Mouse (Mus musculus) kidney, embryonic 14.5 days (tissue): ENCODE data around the gene Cd207. TPM values are rescaled to one million over a fixed set of nuclear protein-coding genes. Genes with fewer than 3 reads are reported as not detected.

Source experiments
- ATAC-seq: fragments of 200-750 bp; cut with Nextera tagmentation; 2 replicates; pipeline ENCODE4 v1.8.0; 2017; ENCODE audit warnings: moderate number of reproducible peaks, mild to moderate bottlenecking, moderate TSS enrichment, moderate library complexity; ENCODE audit not compliant: low FRiP score, low TSS enrichment
- H3K27ac ChIP-seq: fragments of 300-500 bp; sonication (generic); 2 replicates; pipeline ENCODE4 v1.5.1; 2014; ENCODE audit warnings: low read depth, mild to moderate bottlenecking, low read length, moderate library complexity, mixed read lengths
- H3K27me3 ChIP-seq: fragments of 300-500 bp; sonication (generic); 2 replicates; pipeline ENCODE4 v1.6.1; 2014; ENCODE audit warnings: mild to moderate bottlenecking, low read length; ENCODE audit not compliant: control insufficient read depth, insufficient read depth
- H3K36me3 ChIP-seq: fragments of 300-500 bp; sonication (generic); 2 replicates; pipeline ENCODE4 v1.6.1; 2014; ENCODE audit warnings: low read length, mixed read lengths; ENCODE audit not compliant: control insufficient read depth, insufficient read depth
- H3K4me1 ChIP-seq: fragments of 300-500 bp; sonication (generic); 2 replicates; pipeline ENCODE4 v1.6.1; 2014; ENCODE audit warnings: low read length, mixed read lengths; ENCODE audit not compliant: control insufficient read depth, insufficient read depth
- H3K4me2 ChIP-seq: fragments of 300-500 bp; sonication (generic); replicated peaks from 2 replicates; pipeline ENCODE4 v1.6.1; 2014; ENCODE audit warnings: low read depth, mild to moderate bottlenecking, low read length
- H3K4me3 ChIP-seq: fragments of 300-500 bp; sonication (generic); 2 replicates; pipeline ENCODE4 v1.5.1; 2014; ENCODE audit warnings: mild to moderate bottlenecking, low read length
- H3K9ac ChIP-seq: fragments of 300-500 bp; sonication (generic); 2 replicates; pipeline ENCODE4 v1.6.1; 2014; ENCODE audit warnings: low read depth, mild to moderate bottlenecking, low read length, moderate library complexity
- H3K9me3 ChIP-seq: fragments of 300-500 bp; sonication (generic); 2 replicates; pipeline ENCODE4 v1.6.1; 2016; ENCODE audit warnings: low read length; ENCODE audit not compliant: control insufficient read depth
- WGBS: fragments of 180-500 bp; shearing (Covaris S2); extraction: QIAGEN DNeasy Blood & Tissue Kit; methylation state at CpG from one replicate; pipeline ENCODE4 v1.1.7; 2014; 5-methylcytosine and 5-hydroxymethylcytosine counted together
- polyA plus RNA-seq: library from polyadenylated mRNA; unstranded; fragments of >200 nt; fragmentation: Nextera tagmentation; extraction: Ambion mirVana; gene quantifications from 2 replicates; pipeline ENCODE4 v1.2.1, GENCODE M21; 2014

Cd207 gene
- not detected in 2 replicates for polyA plus RNA-seq

DNA sequence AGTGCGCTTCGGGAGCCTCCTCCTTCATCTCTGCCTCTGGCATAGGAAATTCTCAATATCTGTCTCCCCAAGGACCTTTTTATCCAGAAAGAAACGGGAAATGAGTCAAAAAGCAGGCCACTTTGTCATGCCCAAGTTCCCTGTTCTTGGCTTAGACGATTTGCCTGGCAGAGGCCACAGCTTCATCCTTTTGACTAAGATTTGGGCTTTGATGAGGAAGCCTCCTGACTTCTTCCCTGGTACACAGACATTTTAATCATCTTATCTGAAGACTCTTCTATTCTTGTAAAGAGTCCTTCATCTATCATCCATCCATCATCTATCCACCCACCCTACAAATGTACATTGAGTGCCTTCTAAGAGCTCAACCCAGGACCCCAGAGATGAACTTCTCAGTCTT lies at the start of gene Cd207:
TSS of gene Cd207 (minus strand) at position 101 of the 400 bp plus-strand sequence.
- Histone ChIP-seq H3K36me3 (no peaks in the 10 kb centered on the region), H3K27ac (no peak within 1 kb of the TSS), H3K27me3 (no peaks in the 10 kb centered on the region), H3K9me3 (no peaks in the 10 kb centered on the region), H3K4me2 (no peak within 1 kb of the TSS), H3K4me3 (no peak within 1 kb of the TSS), H3K4me1 (no peaks in the 10 kb centered on the region), H3K9ac (no peak within 1 kb of the TSS)
- 76% methylated on average over 4 of the region's 4 CpGs for WGBS
- ATAC-seq: no peak

GRCm38 (mm10) chr6:83727178-83727577 lies 49.5 kb upstream of the Cd207 start:
- Histone ChIP-seq H3K27me3 (peaks cover 34% of the 10 kb centered on the region), H3K4me1 (no peaks in the 10 kb centered on the region), H3K27ac (no peak overlapping the region), H3K9ac (no peak overlapping the region), H3K4me3 (no peak overlapping the region), H3K4me2 (no peak overlapping the region), H3K9me3 (no peaks in the 10 kb centered on the region), H3K36me3 (no peaks in the 10 kb centered on the region)
- 45% methylated on average over 4 of the region's 4 CpGs for WGBS
- ATAC-seq: no peak

DNA sequence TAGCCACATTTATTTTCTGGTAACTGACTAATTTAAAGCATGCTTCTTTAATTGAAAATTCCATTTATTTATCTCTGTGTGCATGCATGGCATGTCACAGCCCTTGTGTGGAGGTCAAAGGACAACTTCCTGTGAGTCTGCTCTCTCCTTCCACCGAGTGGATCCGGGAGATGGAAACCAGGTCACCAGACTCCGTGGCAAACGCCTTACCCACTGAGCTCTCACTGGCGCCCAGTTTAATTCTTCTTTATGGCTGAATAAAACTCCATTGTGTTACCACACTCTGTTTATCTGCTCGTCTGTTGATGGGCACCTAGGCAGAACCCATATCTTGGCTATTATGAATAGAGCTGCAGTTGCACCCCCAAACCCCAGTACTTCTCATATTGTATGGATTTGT lies 44.9 kb upstream of the Cd207 start:
- Histone ChIP-seq H3K9me3 (no peaks in the 10 kb centered on the region), H3K4me1 (no peaks in the 10 kb centered on the region), H3K9ac (no peak overlapping the region), H3K4me3 (no peak overlapping the region), H3K27ac (no peak overlapping the region), H3K27me3 (peaks cover 80% of the 10 kb centered on the region), H3K4me2 (no peak overlapping the region), H3K36me3 (no peaks in the 10 kb centered on the region)
- ATAC-seq: no peak
- 13% methylated on average over 6 of the region's 6 CpGs for WGBS

- Histone ChIP-seq H3K4me2 (no peak overlapping the region), H3K27me3 (peaks cover 98% of the 10 kb centered on the region), H3K27ac (no peak overlapping the region), H3K36me3 (no peaks in the 10 kb centered on the region), H3K9me3 (no peaks in the 10 kb centered on the region), H3K4me3 (no peak overlapping the region), H3K9ac (no peak overlapping the region), H3K4me1 (peaks cover under 1% of the 10 kb centered on the region; the same call in 1 of the 2 replicates)
- 2% methylated on average over 8 of the region's 8 CpGs for WGBS
- ATAC-seq: no peak
Observed at GRCm38 (mm10) chr6:83717026-83717425, 39.4 kb upstream of the Cd207 start.

DNA sequence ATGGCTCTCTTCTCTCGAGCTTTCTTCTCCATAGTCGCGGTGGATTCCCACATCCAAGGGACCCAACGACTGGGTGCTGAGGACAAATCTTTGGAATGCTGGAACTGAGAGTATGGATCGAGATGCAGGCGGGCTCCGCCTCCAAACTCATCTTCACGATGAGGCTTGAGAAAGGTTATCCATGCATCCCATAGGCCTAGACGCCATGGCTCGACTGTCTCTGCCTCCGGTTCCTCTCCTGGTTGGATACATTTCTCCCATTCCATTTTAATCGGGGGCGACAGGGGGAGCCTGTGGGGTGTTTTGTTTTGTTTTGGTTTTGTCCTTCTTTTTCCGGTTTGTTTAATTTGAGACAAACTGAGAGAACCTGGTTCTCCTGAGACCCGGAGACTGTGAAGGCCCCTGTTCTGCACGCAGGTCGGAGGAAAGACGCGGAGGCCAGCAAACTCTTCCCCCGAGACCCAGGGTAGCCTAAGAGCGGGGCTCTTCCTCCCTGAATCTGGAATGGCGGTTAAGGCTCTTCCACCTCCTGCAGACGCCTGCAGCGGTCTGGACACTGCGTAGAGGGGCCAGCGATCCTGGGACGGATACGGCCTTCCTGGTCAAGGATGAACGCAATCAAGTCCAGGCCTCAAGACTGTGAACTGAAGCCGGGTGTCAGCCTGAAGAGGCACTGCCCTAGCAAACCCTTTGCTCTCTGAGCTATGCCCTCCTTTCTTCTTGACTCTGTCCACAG lies 38.0 kb upstream of the Cd207 start:
- Histone ChIP-seq H3K9ac (no peak overlapping the region), H3K4me1 (peaks cover 8% of the 10 kb centered on the region; the same call in 1 of the 2 replicates), H3K36me3 (no peaks in the 10 kb centered on the region), H3K4me2 (no peak overlapping the region), H3K27me3 (peaks cover 98% of the 10 kb centered on the region), H3K4me3 (no peak overlapping the region; the same call in 1 of the 2 replicates), H3K27ac (no peak overlapping the region), H3K9me3 (no peaks in the 10 kb centered on the region)
- 2% methylated on average over 30 of the region's 30 CpGs for WGBS
- no peak for ATAC-seq

DNA sequence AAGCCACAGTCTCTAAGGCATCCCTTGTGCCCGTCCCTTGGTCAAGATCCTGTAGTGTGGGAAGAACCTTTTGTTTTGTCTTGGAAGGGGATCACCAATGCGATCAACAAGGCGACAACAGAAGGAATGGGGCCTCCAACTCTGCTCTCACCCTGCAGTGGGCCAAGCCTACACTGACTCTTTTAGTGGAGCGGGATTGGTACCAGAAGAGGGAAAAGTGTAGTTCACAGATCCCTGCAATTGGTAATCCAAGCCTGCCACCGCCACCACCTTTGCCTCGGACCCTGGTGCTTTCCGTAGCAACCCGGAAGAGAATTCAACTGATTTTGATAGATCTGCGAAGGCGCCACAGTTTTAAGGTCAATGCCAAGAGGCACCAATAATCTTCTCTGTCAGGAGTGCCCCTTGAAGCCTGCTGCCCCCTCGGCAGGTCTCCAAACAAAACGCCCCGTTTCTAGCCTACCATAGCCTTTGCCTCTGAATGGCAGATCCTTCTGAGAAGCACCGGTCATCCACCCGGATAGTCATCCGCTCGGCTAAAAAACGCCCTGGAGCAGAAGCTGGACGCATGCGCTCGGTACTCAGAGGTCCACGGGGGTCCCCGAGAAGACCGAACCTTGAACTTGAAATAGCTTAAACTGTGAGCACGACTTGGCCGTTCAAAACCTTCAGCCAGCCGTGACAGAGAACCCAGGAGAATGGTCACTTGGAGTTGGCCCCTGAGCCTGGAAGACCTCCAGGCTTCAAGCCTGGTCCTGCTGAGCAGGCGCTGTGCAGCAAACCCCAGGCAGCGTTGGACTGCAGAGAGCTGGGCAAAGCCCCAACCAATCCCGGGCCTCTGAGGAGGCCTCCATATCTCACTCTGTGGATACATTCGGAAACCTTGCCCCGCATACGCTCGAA lies 36.8 kb upstream of the Cd207 start:
- peak overlapping the region; percentile 10; the same call in 1 of the 2 replicates for H3K4me3 ChIP-seq
- 2% methylated on average over 34 of the region's 34 CpGs for whole genome bisulfite sequencing
- H3K27me3 ChIP-seq: peaks cover 98% of the 10 kb centered on the region
- no peaks in the 10 kb centered on the region for H3K36me3 ChIP-seq
- no peak overlapping the region for H3K27ac ChIP-seq
- H3K4me2 ChIP-seq: no peak overlapping the region
- no peak overlapping the region for H3K9ac ChIP-seq
- H3K4me1 ChIP-seq: peaks cover 13% of the 10 kb centered on the region; the same call in 1 of the 2 replicates
- no peaks in the 10 kb centered on the region for H3K9me3 ChIP-seq
- ATAC-seq: no peak

- Histone ChIP-seq H3K27ac (no peak overlapping the region), H3K4me2 (no peak overlapping the region), H3K36me3 (no peaks in the 10 kb centered on the region), H3K9ac (no peak overlapping the region), H3K4me1 (peaks cover 13% of the 10 kb centered on the region; the same call in 1 of the 2 replicates), H3K4me3 (no peak overlapping the region), H3K27me3 (peaks cover 98% of the 10 kb centered on the region), H3K9me3 (no peaks in the 10 kb centered on the region)
- ATAC-seq: no peak
- WGBS: 5% methylated on average over 12 of the region's 12 CpGs
Observed at GRCm38 (mm10) chr6:83713271-83714136, 35.8 kb upstream of the Cd207 start.

DNA sequence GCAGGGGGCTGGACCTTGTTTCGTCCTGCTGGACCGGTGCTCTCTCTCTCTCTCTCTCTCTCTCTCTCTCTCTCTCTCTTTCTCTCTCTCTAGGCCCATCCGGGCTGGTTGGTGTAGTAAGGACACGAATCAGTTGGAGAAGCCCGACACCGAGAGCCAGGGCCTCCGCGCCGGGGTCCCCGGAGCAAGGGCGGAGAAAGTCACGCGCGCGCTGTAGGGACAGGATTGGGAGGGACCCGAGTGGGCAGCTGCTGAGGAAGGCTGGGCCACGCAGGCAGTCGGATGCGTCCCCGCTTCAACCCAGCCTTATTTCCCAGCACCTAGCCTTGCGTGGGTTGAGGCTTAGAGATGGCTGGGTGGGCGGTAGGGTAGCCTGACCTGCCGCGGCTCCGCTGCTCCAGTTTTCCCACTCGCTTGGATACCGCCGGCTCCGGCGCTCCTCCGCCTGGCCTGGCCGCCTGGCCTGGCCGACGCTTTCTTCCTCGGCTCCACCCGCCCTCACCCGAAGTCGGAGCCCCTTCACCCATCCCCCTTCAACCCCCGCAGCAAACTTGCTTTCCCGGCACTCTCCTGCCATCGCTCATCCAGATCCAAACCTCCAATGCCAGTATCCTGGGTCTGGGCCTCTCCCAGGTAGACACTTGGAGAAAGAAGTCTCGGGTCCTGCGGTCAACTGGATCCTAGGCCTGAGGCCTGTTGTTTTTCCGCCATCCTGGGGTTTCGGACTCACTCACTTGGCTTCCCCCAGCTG lies 34.2 kb upstream of the Cd207 start:
- no peaks in the 10 kb centered on the region for H3K36me3 ChIP-seq
- ATAC-seq: no peak
- no peaks in the 10 kb centered on the region for H3K9me3 ChIP-seq
- H3K27me3 ChIP-seq: peaks cover 98% of the 10 kb centered on the region
- WGBS: 2% methylated on average over 45 of the region's 45 CpGs
- H3K9ac ChIP-seq: no peak overlapping the region
- H3K4me3 ChIP-seq: peak overlapping the region; percentile 39
- peak overlapping the region; percentile 69 for H3K4me2 ChIP-seq
- H3K4me1 ChIP-seq: peaks cover 13% of the 10 kb centered on the region; the same call in 1 of the 2 replicates
- no peak overlapping the region for H3K27ac ChIP-seq
